ENCODE assay signal across 9 mouse cellular contexts in the genomic region with DNA sequence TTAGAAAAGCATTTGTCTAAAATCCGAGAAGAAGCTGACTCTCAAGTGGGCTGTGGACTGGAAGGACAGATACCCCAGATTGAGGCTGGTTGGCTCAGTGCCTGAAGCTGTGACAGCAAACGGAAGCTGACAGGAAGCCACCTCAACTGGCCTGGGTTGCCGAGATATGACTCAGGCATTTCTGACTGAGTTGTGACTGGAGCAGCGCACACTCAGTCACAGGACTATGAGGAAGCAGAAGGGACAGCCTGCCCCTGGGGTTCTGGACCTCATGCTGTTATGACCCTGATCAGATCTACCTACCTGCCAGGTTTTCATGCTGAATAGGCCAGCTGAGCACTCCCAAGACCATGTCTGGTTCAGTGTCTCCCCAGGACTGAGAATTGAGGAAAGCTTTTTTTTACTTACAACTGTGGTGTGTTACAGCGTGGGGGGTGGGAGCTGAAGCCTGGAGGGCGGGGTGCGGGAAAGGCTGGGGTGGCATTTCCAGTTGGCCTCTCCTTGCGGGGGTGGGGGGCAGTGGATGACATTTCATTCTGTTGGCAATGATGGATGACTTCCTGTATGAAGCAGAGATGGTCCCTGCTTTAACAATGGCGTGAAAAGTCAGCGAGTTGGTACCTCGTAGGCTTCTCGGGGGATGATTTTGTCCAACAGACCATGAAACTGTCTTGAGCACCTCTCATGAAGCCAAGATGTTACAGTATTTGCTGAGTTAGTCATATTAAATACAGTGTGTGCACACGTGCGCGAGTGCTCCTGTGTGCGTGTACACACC. TPM values are rescaled to one million over a fixed set of nuclear protein-coding genes. Genes with fewer than 3 reads are reported as not detected.
DNase-seq lines count a peak whose midpoint lies in the region; ATAC-seq and TF ChIP-seq lines count a peak whose summit lies in the region.
"Had no signal": no experiment of that assay in that cellular context is flagged by ENCODE, and none has a peak within 500 bp of the region (broad histone marks: within the 10 kb centered on the region; RNA-seq: fewer than 3 reads in every experiment).

No protein-coding gene starts in this region.

- no peaks in the 10 kb centered on the region for H3K9me3 ChIP-seq in heart, postnatal 0 days (replicated peaks; ENCODE audit: control insufficient read depth, low read length)
- no peaks in the 10 kb centered on the region for H3K9me3 ChIP-seq in kidney, postnatal 0 days (replicated peaks; ENCODE audit: low read length)
- H3K9me3 ChIP-seq in forebrain, embryonic 11.5 days (ENCODE audit: control insufficient read depth, low read length): no peaks in the 10 kb centered on the region
- H3K9me3 ChIP-seq: embryonic facial prominence, embryonic 12.5 days had no signal

- no peaks in the 10 kb centered on the region for H3K27me3 ChIP-seq in Patski
- H3K27me3 ChIP-seq in heart, postnatal 0 days (ENCODE audit: control insufficient read depth, insufficient read depth, low read length): no peaks in the 10 kb centered on the region
- no peaks in the 10 kb centered on the region for H3K27me3 ChIP-seq in kidney, postnatal 0 days (ENCODE audit: insufficient read depth, low read length)
- H3K27me3 ChIP-seq in forebrain, embryonic 11.5 days (ENCODE audit: control insufficient read depth, insufficient read depth, low read length): no peaks in the 10 kb centered on the region
- H3K27me3 ChIP-seq: embryonic facial prominence, embryonic 12.5 days had no signal

- peaks cover 24% of the 10 kb centered on the region for H3K36me3 ChIP-seq in heart, postnatal 0 days (replicated peaks; ENCODE audit: control insufficient read depth, insufficient read depth, low read length)
- H3K36me3 ChIP-seq in kidney, postnatal 0 days (ENCODE audit: insufficient read depth, low read length): peaks cover 13% of the 10 kb centered on the region
- H3K36me3 ChIP-seq in forebrain, embryonic 11.5 days (ENCODE audit: control insufficient read depth, insufficient read depth, low read length): no peaks in the 10 kb centered on the region; the same call in 1 of the 2 replicates

- no peak for TF ChIP-seq EP300 in heart, postnatal 0 days (IDR thresholded peaks at IDR 0.05; ENCODE audit: low read depth)

- H3K4me3 ChIP-seq in heart, postnatal 0 days (ENCODE audit: low read depth, low read length): no peak overlapping the region
- H3K4me3 ChIP-seq in kidney, postnatal 0 days (replicated peaks; ENCODE audit: low read depth, low read length): no peak overlapping the region
- H3K4me3 ChIP-seq in lung, adult 2 months (replicated peaks; ENCODE audit: extremely low read depth, low read depth, low read length): no peak overlapping the region
- no peak overlapping the region for H3K4me3 ChIP-seq in forebrain, embryonic 11.5 days (ENCODE audit: low read depth, low read length)
- H3K4me3 ChIP-seq: embryonic facial prominence, embryonic 12.5 days had no signal

- POLR2A ChIA-PET in Patski (lab: Charles Lee): interaction anchor here (0.9 to 2.4 kb wide), 5 partner anchors 10 to 25 kb away, joined by 4 to 9 read pairs (median 6); no protein-coding TSS in a partner anchor

- 52% methylated on average over 16 of the region's 16 CpGs for WGBS in heart, postnatal 0 days
- 35% methylated on average over 16 of the region's 16 CpGs for WGBS in kidney, postnatal 0 days
- WGBS in lung, adult 2 months: 28% methylated on average over 16 of the region's 16 CpGs
- 85% methylated on average over 16 of the region's 16 CpGs for WGBS in forebrain, embryonic 11.5 days

- peak overlapping the region; percentile 10; the same call in 1 of the 2 replicates for H3K4me2 ChIP-seq in heart, postnatal 0 days (ENCODE audit: low read depth, low read length)
- H3K4me2 ChIP-seq in kidney, postnatal 0 days (ENCODE audit: low read length): peak overlapping the region; percentile 30
- no peak overlapping the region for H3K4me2 ChIP-seq in forebrain, embryonic 11.5 days (ENCODE audit: low read depth, low read length, severe bottlenecking)
- H3K4me2 ChIP-seq: embryonic facial prominence, embryonic 12.5 days had no signal

- peak overlapping the region; percentile 56 for H3K27ac ChIP-seq in heart, postnatal 0 days (ENCODE audit: low read depth)
- peak overlapping the region; percentile 80 for H3K27ac ChIP-seq in kidney, postnatal 0 days
- H3K27ac ChIP-seq in forebrain, embryonic 11.5 days (ENCODE audit: low read depth, low read length): no peak overlapping the region
- H3K27ac ChIP-seq: embryonic facial prominence, embryonic 12.5 days had no signal

- in situ Hi-C loops in Patski (cut with MboI; ENCODE audit: low pct_unique_long_range_greater_than_20kb): loop anchor here (25.0 kb wide), 1 partner anchor 1374 kb away; no protein-coding TSS in a partner anchor

- no peak for TF ChIP-seq POLR2A in lung, adult 2 months (IDR thresholded peaks at IDR 0.05; ENCODE audit: borderline replicate concordance, extremely low read depth, low read depth, low read length)

- no peak overlapping the region for H3K9ac ChIP-seq in heart, postnatal 0 days (replicated peaks; ENCODE audit: low read depth, low read length)
- 0 out of 2 replicates have a peak overlapping the region, but pooled peaks have one; percentile 23 for H3K9ac ChIP-seq in kidney, postnatal 0 days (ENCODE audit: low read depth, low read length)
- no peak overlapping the region for H3K9ac ChIP-seq in forebrain, embryonic 11.5 days (ENCODE audit: low read length)
- H3K9ac ChIP-seq: embryonic facial prominence, embryonic 12.5 days had no signal

- ATAC-seq in Patski: peak; percentile 63
- peak; percentile 75 for ATAC-seq in heart, postnatal 0 days (ENCODE audit: insufficient read depth, low read depth)
- peak; percentile 21; the same call in 1 of the 2 replicates for ATAC-seq in kidney, postnatal 0 days (replicated peaks; ENCODE audit: low FRiP score, low read depth)
- ATAC-seq in forebrain, embryonic 11.5 days (replicated peaks; ENCODE audit: low FRiP score): no peak

- CTCF ChIA-PET in Patski (lab: Charles Lee): interaction anchor here (0.8 to 2.3 kb wide), 4 partner anchors 13 to 83 kb away, joined by 3 to 8 read pairs (median 4); no protein-coding TSS in a partner anchor

- DNase-seq in B cell, adult 2 months: peak; percentile 49 to 51
- peak; percentile 86 for DNase-seq in Patski (ENCODE audit: low read depth, low spot score)
- peak; percentile 58 to 74 for DNase-seq in cerebellum, postnatal 25 days
- DNase-seq in heart, postnatal 0 days (ENCODE audit: low spot score): peak; percentile 64
- peak; percentile 74 for DNase-seq in kidney, postnatal 0 days (ENCODE audit: low spot score)
- peak; percentile 62 for DNase-seq in lung, adult 2 months
- DNase-seq in spleen, adult 18-20 months: peak; percentile 44 to 52
- no peak for DNase-seq in forebrain, embryonic 11.5 days (ENCODE audit: low spot score)

- TF ChIP-seq CTCF in Patski (IDR thresholded peaks at IDR 0.05): no peak
- TF ChIP-seq CTCF in heart, postnatal 0 days (IDR thresholded peaks at IDR 0.05; ENCODE audit: low read depth): no peak
- TF ChIP-seq CTCF in kidney, postnatal 0 days (IDR thresholded peaks at IDR 0.05; ENCODE audit: low read depth): no peak
- no peak for TF ChIP-seq CTCF in lung, adult 2 months (IDR thresholded peaks at IDR 0.05; ENCODE audit: insufficient read depth, low read length)

- H3K4me1 ChIP-seq in heart, postnatal 0 days (ENCODE audit: control insufficient read depth, insufficient read depth): peaks cover 13% of the 10 kb centered on the region
- H3K4me1 ChIP-seq in kidney, postnatal 0 days (replicated peaks; ENCODE audit: insufficient read depth, low read length): peaks cover 16% of the 10 kb centered on the region
- peaks cover 15% of the 10 kb centered on the region for H3K4me1 ChIP-seq in lung, adult 2 months (ENCODE audit: control insufficient read depth, insufficient read depth, low read length)
- H3K4me1 ChIP-seq in forebrain, embryonic 11.5 days (replicated peaks; ENCODE audit: control insufficient read depth, insufficient read depth, low read length): no peaks in the 10 kb centered on the region

RNA-seq across cellular contexts. Expression of a gene that starts 30.6 kb away (rescaled TPM):
- 66.3 TPM for polyA plus RNA-seq in Patski (2021)
- 25.6 and 32.6 TPM in 2 replicates for total RNA-seq in heart, postnatal 0 days (2014; rRNA removed; ENCODE audit: low replicate concordance)
- polyA plus RNA-seq in heart, postnatal 0 days (2015; fragmentation: Nextera tagmentation; extraction: Ambion mirVana): 33.9 and 34.2 TPM in 2 replicates
- polyA plus RNA-seq in kidney, postnatal 0 days (2015; fragmentation: Nextera tagmentation; extraction: Ambion mirVana): 80.1 and 81.7 TPM in 2 replicates
- 24.6 and 31.0 TPM in 2 replicates for polyA plus RNA-seq in lung, adult 2 months (2012; rRNA removed)
- polyA plus RNA-seq in forebrain, embryonic 11.5 days (2014; fragmentation: Nextera tagmentation; extraction: Ambion mirVana): 46.1 and 49.0 TPM in 2 replicates

RNA-seq across cellular contexts. Expression of a gene that starts 43.8 kb away (rescaled TPM):
- polyA plus RNA-seq in Patski (2021): 98.3 TPM
- 71.7 and 85.6 TPM in 2 replicates for total RNA-seq in heart, postnatal 0 days (2014; rRNA removed; ENCODE audit: low replicate concordance)
- polyA plus RNA-seq in heart, postnatal 0 days (2015; fragmentation: Nextera tagmentation; extraction: Ambion mirVana): 44.9 and 45.0 TPM in 2 replicates
- polyA plus RNA-seq in kidney, postnatal 0 days (2015; fragmentation: Nextera tagmentation; extraction: Ambion mirVana): 86.4 and 92.2 TPM in 2 replicates
- 487 and 521 TPM in 2 replicates for polyA plus RNA-seq in lung, adult 2 months (2012; rRNA removed)
- 113 and 117 TPM in 2 replicates for polyA plus RNA-seq in forebrain, embryonic 11.5 days (2014; fragmentation: Nextera tagmentation; extraction: Ambion mirVana)
